Mouse (Mus musculus) adrenal gland, adult 18-20 months (tissue): Measurements from ENCODE around the gene Fignl1. TPM values are rescaled to one million over a fixed set of nuclear protein-coding genes. Genes with fewer than 3 reads are reported as not detected.

ENCODE experiments used
- DNase-seq, 2 experiments: peaks; one replicate each; pipeline ENCODE4 v3.0.0; 2021 to 2022; ENCODE audit warnings: low spot score in 2 of 2
- total RNA-seq, 2 experiments: library from RNA; stranded (reverse); gene quantifications; 1 replicate in 1 of 2; 2 replicates in 1 of 2; pipeline ENCODE4 v1.2.3; 2021

The Fignl1 gene
- total RNA-seq, 2 experiments from 2014 or later = 1.3 TPM

DNA sequence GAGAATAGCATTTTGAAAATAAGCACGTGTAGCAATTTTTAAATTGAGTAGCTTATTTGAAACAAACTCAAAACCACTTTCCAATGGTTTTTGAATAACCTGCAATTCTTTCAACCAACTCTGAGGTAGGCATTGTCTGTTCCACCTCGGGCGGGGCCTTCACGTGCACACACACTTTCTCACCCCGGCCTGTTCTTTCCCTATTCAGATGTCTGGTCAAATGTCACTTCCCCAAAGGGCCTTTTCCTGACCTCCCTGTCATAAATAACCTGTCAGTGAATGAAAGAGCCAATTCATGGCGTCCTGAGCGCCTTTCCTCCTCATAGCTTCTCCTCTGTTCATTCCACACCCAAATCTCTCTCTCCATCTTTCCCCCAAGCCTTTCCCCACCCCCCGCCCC, 24.3 kb upstream of the Fignl1 start:
- no peak for DNase-seq

DNA sequence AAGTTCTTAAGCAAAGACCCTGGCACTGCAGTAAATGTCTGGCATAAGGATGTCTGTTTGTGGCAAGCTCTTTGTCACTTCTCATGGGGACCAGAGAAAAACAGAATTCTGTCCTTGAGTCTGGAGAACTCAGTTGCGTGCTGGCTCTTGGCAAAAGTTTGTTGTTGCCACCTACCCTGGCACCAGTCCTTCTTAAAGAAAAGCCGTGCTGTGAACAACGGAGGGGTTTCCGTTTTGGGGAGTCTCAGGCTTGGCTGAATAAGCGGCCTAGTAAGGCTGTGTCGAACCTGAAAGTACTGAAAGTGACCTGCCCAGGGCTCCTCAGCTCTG, 24.0 kb upstream of the Fignl1 start:
- no peak for DNase-seq

DNA sequence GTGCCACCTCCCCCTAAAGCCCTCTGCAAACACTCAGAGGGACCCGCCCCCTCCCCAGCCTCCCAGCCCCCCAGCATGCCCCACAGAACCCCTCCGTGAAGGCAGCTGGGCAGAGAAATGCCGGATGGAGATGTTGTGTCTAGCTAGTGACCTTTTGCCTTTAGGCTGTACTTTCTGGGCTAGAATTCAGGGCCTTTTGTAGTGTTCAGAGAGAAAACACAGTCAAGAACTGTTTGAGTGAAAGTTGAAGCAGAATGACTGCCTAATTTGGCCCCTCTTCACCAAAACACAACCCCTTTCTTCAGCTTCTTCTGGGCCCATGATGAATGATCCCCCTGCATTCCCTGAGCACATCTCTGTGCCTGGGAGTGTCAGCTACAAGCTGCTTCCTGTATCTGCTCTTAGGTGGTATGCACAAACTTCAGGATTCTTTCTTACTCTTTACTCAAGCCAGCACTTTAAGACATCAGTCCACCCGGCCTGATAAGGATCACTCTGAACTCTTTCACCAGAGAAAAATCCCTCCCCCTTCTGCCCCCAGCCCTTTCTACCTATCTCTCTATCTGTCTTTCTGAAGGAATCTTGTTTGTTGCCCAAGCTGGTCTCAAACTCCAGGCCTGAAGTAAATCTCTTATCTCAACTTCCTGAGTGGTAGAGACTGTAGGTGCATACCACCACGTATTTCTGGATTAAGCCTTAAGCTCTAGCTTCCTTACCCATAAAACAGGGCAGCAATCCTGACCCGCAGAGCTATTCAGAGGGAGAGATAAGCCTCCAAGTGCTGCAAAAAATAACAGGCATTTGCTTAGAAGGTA, 23.4 kb upstream of the Fignl1 start:
- DNase-seq = no peak

DNA sequence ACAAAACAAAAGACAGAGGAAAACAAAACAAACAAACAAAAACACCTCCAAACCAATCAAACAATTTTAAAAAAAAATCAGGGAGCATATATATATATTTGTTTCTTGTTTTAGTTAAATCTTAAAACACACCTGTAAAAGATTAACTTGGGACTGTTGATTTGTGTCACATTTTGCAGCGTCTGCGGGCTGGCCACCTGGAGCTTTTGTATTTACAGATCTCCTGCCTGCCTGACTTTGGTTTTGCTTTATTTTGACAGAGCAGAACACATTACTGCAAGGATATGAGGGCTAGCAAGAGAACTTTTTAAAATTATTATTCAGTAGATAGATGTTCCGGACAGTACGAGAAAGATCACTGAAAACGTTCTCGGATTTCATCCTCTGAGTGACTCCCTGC, 22.8 kb upstream of the Fignl1 start:
- no peak for DNase-seq

DNA sequence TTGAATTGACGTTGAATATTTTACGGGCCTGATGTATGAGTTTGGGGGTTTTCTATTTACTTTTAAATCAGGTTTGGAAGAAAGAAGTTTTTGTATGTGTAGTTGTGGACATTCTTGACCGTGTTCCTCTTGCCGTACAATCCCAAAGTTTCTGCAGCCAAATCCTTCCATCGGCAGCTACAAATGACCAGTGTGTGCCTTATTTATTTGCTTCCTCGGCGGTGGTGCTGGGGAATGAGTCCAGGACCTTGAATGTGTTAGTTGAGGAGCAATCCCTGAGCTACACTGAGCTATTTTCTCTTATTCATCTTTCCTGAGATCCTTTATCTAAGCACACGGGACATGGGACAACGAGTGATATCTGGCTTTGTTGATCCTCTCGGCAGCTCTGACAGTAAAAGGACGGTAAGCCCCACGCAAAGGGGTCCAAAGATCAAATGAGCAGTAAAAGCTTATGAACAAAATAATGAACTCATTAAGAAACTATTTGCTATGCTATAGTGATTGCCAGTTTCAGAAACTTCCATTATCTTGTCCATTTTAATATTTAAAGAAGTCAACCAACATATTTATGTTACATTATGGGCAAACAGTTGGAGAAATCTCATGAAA, 22.2 kb upstream of the Fignl1 start:
- DNase-seq = no peak

DNA sequence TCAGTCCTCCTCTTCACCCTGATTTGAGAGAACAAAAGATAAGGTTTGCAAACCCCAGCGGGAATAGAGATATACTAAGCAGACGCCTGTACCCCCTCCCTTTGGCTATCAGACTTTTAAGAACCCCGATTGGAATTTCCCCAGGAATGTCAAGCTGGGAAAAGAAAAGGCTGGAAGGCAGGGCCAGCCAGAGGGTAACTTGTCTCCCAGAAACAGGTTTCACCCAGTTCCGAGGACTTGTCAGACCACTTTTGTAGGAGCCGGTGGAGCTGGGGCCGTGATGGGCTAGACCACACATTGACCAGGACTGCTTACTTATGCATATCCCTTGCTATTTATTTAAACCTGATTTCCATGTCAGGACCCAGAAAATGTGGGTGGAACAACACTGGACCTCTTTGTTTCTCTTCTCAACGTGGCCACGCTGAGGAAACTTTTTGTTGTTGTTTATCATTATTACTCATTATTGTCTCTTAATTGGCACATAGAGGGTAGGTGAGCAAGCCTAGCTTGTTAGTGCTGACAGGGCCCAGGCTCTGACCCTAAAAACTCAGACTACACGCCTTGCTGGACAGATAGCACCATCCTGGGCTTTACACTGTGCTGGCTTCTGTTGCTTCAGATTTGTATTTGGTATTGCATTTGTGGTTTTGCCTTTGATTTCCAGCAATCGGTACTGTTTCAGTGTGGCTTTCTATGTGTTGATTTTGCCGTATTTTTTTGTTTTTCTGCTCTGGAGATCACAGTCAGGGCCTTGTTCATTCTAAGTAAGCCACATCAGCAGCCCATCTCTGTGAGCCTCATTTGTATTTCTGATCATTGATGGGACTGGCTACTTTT, 20.6 kb upstream of the Fignl1 start:
- no peak for DNase-seq

DNA sequence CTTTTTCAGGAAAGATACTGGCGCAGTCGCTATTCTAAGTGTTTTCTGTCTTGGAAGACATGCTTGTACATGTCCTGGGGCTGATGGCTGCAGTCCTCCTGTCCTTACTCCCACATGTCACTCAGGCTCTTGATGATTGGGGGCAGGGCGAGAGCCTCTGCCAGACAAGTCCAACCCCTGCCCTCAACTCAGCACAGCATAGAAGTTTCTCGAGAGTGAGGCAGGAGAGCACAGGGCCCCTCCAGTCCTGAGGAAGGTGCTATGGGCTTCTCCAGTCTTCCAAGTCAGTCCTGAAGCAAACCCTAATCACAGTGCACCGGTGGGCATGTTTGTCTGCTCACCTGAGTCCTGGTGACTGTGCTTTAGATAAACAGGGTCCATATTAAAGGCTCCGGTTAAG, 20.0 kb upstream of the Fignl1 start:
- no peak for DNase-seq

DNA sequence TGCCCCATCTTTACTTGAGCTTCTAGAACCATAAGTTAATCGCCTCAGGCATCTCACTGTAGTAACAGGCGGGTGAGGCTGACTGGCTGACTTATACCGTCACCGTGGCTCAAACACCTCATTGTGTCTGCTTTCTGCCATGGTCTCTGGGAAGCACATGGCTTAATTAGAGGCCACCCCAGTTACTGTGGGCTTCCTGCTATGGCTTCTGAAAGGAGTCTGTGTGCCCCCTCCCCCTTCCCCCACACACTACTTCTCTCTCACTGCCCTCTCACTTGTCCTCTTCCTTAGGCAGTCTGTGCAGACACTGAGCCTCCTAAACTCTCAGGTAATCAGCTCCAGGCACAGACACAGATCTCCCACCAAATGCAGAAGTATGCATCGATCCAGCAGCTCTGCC, 19.5 kb upstream of the Fignl1 start:
- DNase-seq = no peak

DNA sequence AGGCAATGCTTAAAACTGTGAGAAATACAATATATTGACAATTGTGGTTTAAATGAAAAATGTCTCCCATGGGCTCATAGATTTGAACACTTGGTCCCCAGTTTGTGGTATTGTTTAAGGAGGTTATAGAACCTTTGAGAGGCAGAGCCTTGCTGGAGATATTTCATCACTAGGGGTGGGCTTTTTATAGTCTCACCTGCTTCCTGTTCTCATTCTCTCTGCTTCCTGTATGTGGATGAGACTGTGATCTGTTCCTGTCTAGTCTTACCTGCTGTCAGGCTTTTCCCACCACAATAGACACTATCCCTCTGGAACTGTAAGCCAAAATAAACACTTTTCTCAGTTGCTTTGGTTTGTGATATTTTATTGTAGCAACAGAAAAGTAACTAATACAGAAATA, 17.7 kb upstream of the Fignl1 start:
- no peak for DNase-seq

DNA sequence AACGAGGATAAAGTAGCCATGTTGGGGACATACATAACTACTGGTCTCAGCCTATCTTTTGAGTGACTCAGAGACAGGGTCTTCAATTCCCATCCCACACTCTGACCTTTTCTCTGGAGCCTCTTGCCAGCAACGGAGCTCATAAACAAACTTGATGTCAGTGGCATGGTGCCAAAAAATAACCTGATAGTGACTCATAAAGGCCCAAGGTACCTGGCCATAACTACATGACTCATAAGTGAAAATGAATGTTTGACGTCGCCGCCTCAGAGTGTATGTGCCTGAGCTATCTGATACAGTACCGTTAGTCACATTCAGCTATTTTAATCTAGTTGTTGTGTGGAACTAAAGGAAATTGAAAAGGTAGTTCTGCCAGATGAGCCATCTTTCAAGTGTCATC, 16.9 kb upstream of the Fignl1 start:
- DNase-seq = no peak

DNA sequence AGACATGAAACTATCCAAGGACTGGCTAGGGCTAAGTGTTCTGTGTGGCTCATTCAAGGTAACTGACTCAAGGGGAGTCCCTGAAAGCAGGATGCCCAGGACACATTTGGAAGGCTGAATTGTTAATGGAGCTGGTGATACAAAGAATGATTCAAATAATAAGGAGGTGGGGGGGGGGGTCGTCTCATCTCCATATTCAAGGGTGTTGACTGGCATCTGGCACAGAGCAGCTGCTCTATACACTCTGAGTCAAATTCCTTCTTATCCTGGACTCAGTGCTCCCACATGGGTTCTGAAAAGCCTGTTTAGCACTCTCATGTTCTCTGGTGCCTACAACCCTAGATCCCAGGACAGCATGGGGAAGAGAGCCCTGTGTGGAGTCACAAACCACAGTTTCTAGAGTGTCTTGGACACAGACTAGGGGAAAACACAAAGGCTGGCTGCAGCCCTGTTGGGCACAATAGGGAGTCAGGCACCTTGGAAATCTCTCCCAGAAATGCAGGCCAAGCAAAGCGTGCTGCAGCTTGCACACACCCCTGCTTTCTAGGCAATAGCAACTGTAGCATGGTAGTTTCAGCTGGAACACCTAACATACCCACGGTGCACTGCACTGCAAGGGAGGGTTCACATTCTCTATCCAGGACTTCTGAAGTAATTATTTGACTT, 16.3 kb upstream of the Fignl1 start:
- DNase-seq = no peak

DNA sequence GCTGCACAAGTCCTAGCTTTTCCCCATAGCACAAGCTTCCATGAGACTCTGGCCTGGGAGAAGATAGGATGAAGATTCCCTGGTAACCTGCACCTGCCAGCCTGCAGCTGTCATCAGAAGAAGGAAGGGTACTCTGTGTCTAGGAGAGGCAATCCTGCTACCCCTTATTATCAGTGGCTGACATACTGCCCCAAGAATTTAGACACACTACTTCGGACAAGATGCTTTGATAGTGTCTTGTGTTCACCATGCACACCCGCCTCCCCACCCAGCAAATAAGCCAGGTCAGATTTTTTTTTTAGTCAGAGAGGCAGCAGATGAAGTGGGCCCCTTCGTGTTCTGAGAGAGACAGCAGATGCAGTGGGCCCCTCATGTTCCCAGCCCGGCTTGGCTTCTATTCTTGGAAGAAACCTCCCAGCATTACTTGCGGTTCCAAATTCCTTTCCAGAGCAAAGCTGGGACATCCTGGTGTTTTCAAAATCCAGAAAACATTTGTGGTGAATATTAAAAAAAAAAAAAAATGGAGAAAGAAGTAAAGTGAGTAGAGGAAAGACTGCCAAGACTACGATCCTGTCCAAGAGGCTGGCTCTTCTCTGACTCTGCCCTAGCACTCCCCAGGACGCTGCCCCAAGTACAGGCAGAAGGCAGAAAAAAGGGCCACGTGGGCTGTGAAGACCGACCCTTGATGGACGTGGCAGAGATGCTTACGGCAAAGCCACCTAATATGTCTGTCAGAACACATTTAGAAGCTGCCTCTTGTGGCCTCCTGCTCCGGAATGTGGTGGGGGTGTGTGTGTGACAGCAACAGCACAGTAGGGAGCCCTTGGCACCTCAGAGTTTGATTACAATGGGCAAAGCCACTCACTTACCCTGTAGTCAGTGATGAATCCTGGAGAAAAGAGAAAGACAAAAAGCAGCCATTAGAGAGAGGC, 15.5 kb upstream of the Fignl1 start:
- DNase-seq = peak in 1 of 2 experiments; percentile 32

DNA sequence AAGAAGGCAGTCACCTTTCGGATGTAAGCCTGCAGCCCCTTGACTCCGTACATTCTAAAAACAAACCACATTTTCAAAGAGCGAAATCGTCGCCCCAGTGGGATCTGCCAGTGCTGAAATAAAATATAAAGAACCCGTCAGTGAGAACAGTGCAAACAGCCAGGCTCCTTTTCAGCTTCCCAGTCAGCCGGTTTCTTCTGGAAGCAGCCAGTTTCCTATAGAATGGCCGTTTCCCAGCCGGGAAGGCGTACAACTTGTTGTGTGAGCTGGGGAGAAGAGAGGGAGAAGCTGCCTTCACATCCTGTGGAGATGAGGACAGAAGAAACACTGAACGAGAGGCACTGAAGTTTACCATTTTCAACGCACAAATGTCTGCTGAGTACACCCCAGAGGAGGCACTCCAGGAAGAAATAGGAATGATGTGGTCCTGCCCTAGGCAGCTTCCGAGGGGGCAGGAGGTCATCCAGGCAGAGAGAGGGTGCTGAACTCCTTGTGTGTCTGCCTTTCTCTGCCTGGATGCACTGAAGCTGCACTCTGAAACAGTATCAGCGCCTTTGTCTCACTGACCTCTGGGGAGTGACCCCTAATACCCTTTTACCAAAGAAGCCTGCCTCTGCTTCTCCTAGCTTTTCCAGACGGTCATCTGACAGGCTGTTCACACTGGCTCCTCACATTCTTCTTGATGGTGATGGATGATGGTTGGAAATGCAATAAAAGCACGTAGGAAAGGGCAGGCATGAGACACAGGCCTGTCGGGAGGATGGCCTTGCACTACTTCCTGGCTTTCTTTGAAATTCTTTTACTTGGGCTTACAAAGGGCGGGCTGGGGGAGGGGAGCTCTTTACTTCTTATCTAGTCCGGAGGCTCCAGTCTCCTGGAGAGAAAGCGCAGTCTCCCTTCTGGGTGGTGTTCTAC, 13.7 kb upstream of the Fignl1 start:
- peak in 1 of 2 experiments; percentile 37 for DNase-seq

DNA sequence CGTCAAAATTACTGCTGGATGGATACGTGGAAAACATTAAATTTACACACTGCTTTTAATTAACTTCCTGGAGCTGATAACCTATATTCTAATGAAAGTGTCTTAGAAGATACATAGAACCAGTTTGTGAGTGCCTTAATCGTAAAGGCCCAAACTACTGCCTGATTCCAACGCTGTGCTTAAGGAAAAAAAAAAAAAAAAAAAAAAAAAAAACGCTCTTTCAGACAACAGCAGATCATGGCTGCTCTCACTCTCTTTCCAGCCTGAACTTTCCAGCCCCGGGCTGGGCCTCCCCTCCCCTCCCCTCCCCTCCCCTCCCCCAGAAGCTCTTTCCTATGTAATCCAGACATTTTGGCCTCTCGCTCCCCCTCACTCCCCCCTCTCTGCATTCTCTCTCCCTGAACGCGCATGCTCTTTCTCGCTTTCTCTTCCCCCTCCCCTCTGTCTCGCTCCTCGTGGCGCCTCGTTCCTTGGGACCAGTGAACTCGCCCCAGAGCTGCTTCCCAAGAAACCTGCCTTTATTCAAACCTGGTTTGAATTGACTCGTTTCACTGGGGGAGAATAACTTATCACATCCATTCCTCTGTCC, 12.7 kb upstream of the Fignl1 start:
- no peak for DNase-seq

DNA sequence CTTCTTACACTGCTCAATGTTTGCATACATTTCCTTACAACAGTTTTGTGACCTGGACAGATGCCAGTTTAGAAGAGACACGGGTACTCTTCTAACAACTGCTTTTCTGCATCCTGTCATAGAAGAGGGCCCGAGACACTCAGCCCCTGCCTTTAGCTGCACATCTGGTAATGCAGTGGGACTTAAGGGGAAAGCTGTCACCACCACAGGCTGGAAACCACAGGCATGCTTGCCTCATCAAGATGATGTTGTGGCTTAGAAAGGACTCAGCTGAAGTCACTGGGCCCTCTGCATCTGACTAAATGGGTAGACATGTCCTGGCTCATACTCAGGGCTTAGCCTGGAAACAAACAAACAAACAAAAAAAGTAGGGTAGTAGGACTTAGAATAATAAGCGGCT, 12.0 kb upstream of the Fignl1 start:
- DNase-seq = no peak

DNA sequence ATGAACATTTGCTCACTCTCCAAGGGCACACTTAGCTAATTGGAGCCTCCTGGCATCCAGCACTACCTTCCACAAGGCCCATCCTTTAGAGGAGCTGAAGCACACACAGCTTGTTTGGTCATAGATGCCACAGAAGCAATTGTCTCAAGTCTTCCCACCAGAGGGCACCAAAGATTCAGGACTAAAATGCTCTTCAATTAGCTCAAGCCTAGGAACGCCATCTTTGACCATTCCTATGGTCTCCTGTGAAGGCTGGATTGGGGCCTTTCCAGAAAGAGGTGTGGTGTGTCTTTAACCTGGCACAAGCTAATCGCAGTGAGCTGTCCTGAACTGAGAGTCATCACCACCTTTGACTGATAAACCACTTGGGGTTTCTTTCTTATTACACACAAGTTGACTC, 11.5 kb upstream of the Fignl1 start:
- DNase-seq = peak; percentile 61 to 76

DNA sequence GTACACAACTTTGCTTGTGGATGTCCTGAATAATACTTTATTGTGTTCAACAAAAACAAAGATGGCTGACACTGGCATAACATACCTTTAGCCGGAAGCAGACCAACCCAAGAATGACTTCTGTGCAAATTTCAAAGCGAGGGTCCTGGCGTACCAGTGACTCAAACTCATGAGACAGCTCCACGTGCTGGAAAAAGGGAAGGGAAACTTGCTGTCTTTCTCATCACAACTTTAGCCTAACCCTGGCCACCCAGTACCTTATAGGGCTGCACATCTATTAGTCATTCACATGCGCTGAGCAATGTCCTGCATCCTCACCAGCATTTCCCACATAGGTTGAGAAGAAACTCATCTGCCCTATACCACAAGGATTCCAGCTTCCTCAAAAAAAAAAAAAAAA, 10.4 kb upstream of the Fignl1 start:
- DNase-seq = no peak

DNA sequence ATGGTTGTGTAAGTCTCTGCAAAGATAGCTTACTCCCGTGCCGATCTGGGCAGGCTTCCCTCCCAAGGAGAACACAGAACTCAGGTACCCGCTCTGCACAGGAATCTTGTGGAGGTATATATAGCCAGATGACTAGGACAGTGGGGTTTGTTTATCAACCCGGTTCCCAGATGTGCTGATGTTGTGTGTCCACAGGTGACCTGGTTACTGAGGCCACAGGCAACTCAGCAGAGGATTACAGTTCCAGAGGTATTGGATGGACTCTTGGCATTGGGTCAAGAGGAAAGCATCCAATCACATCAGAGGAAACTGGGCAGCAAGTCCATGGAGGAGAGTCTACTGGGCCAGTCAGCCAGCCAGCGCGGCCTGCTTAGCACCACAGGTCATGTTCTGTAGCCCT, 10.0 kb upstream of the Fignl1 start:
- DNase-seq = no peak

DNA sequence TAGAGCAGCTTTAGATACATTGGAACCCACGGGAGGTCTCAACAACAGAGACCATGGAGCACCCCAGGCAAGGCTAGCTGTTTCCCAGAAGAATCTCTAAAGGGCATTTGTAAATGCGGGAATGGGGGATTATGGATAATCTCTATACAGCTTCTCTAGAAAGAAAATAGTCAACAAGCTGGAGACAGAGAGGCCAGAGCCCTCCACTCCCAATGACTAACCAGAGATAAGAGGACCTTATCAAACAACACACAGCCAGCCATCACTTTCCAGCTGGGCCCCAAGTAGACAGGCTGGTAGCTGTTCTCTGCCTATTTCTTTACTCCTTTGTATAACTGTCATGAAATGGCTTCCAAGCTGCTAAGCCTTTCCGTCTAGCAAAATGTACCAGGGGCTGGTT, 7.0 kb upstream of the Fignl1 start:
- no peak for DNase-seq
